Mouse (Mus musculus): ENCODE results near the gene Ifnlr1.

DNA sequence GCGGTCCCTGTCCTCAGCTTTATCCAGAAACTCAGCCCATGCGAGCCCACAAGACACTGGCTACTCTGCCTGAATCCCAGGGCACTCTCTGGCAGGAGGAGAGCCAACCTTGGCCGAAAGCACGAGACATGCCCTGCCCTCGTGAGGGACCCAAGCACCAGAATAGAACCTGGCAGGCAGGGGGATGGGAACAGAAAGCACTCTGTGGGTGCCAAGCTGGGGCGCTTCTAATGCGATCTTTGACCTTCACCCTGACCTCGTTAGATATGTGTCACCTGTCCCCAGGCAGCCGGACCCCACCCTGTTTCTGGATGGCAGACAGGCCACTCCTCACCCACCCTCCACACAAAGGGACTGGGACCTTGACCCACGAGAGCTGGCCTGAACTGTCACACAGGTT is 59.5 kb downstream of the Ifnlr1 start:
- TF ChIP-seq CTCF (IDR thresholded peaks at IDR 0.05; ENCODE audit: low read depth) (no peak), EP300 (IDR thresholded peaks at IDR 0.05; ENCODE audit: low read depth) (no peak)
